35 mouse cellular contexts compared by ENCODE assay signal in genomic region chr9:70409743-70410142, GRCm38 (mm10).
"Had no signal": no experiment of that assay in that cellular context is flagged by ENCODE, and none has a peak within 500 bp of the region (broad histone marks: within the 10 kb centered on the region; RNA-seq: fewer than 3 reads in every experiment).

No protein-coding gene starts in this region.

- H3K4me2 ChIP-seq: heart, embryonic 11.5 days; heart, embryonic 12.5 days; heart, embryonic 13.5 days; heart, embryonic 15.5 days; hindbrain, embryonic 12.5 days; hindbrain, embryonic 13.5 days; hindbrain, embryonic 14.5 days; hindbrain, embryonic 15.5 days; intestine, embryonic 15.5 days; kidney, embryonic 15.5 days had no signal

- ATAC-seq: hindbrain, embryonic 16.5 days; hindbrain, postnatal 0 days; inflammation-experienced regulatory T-cells, adult 6 months; intestine, embryonic 15.5 days; intestine, embryonic 16.5 days; intestine, postnatal 0 days had no signal

- DNase-seq: heart, postnatal 10 days; heart, postnatal 14 days; heart, postnatal 36 days; heart, postnatal 4 days; kidney, adult 11 months; kidney, adult 18-20 months; kidney, adult 2 months; kidney, adult 8-10 months; kidney, adult 9 months; kidney, postnatal 10 days; kidney, postnatal 14 days; kidney, postnatal 25 days; kidney, postnatal 36 days; kidney, postnatal 4 days; layer of hippocampus, adult 9-11 months; layer of hippocampus, postnatal 36 days had no signal

- H3K4me1 ChIP-seq: heart, embryonic 12.5 days; heart, embryonic 13.5 days; heart, embryonic 15.5 days; hindbrain, embryonic 10.5 days; hindbrain, embryonic 12.5 days; hindbrain, embryonic 13.5 days; hindbrain, embryonic 15.5 days; intestine, embryonic 15.5 days; kidney, embryonic 15.5 days had no signal

- H3K27me3 ChIP-seq: heart, embryonic 12.5 days; heart, embryonic 13.5 days; heart, embryonic 15.5 days; hindbrain, embryonic 12.5 days; hindbrain, embryonic 13.5 days; hindbrain, embryonic 15.5 days; intestine, embryonic 15.5 days; kidney, embryonic 15.5 days had no signal

- H3K27ac ChIP-seq: heart, embryonic 13.5 days; heart, embryonic 15.5 days; hindbrain, embryonic 10.5 days; hindbrain, embryonic 12.5 days; hindbrain, embryonic 13.5 days; hindbrain, embryonic 14.5 days; hindbrain, embryonic 15.5 days; hindbrain, postnatal 0 days; intestine, embryonic 15.5 days; kidney, embryonic 15.5 days; kidney, postnatal 0 days; layer of hippocampus, adult 2 months; left cerebral cortex, adult 2 months had no signal

- H3K9me3 ChIP-seq: heart, embryonic 12.5 days; heart, embryonic 13.5 days; heart, embryonic 15.5 days; hindbrain, embryonic 10.5 days; hindbrain, embryonic 12.5 days; hindbrain, embryonic 13.5 days; hindbrain, embryonic 15.5 days; intestine, embryonic 15.5 days; kidney, embryonic 15.5 days had no signal

- H3K9ac ChIP-seq: heart, embryonic 12.5 days; heart, embryonic 13.5 days; heart, embryonic 15.5 days; hindbrain, embryonic 12.5 days; hindbrain, embryonic 13.5 days; hindbrain, embryonic 14.5 days; hindbrain, embryonic 15.5 days; intestine, embryonic 15.5 days; kidney, embryonic 15.5 days had no signal

- H3K4me3 ChIP-seq: heart, embryonic 12.5 days; heart, embryonic 13.5 days; heart, embryonic 15.5 days; hindbrain, embryonic 10.5 days; hindbrain, embryonic 12.5 days; hindbrain, embryonic 13.5 days; hindbrain, embryonic 15.5 days; intestine, embryonic 15.5 days; kidney, embryonic 15.5 days; layer of hippocampus, adult 2 months; left cerebral cortex, adult 2 months had no signal
